Mouse (Mus musculus): Measurements from ENCODE around the gene Gm38655. TPM values are rescaled to one million over a fixed set of nuclear protein-coding genes. Genes with fewer than 3 reads are reported as not detected.

Gm38655 gene
- polyA plus RNA-seq, 1 experiment from 2014 or later: 0.33 TPM

DNA sequence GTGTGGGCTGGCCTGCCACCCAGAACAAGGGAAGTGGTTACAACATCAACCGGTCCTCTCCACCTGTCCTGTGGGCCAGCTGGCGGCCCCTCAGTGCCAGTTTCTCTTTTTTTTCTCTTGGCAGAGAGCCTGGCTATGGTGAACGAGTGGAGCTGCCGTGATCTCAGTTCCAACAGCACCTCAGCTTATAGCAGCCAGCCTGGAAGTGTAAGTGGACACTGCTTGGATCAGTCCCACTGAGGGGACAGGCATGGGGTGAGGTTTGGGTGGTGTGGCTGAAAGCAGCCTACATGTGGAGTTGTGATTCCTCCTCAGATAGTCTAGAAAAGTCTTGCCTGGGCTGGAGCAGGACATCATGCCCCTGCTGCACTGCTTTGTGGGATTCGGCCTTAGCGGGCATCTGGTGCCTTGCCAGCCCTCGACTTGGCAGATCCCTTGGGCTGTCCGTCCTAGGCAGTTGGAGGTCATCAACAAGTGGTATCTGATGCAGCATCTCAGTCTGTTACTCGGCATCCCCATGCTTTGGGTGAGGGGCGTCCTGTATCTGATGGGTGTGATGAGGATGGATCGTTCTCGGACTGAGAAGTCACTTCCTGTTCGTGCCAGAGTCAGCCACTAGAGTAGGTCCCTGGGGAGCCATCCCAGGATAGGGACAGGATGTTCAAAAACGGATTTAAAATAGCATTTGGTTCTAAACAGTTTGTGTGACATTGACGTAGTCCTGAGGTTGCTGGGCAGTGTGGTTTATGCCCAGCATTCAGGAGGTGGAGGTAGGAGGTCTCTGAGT, 35.6 kb upstream of the Gm38655 start:
- Histone ChIP-seq H3K36me3 (peaks cover 68% of the 10 kb centered on the region), H3K4me1 (replicated peaks) (no peaks in the 10 kb centered on the region), H3K4me3 (no peak overlapping the region), H3K27me3 (no peaks in the 10 kb centered on the region), H3K27ac (no peak overlapping the region), H3K9me3 (replicated peaks) (no peaks in the 10 kb centered on the region), H3K9ac (no peak overlapping the region), H3K4me2 (no peak overlapping the region)
- WGBS: 71% methylated on average over 15 of the region's 15 CpGs
- ATAC-seq (replicated peaks; ENCODE audit: insufficient number of reproducible peaks, insufficient read depth, low FRiP score, low read depth): no peak

DNA sequence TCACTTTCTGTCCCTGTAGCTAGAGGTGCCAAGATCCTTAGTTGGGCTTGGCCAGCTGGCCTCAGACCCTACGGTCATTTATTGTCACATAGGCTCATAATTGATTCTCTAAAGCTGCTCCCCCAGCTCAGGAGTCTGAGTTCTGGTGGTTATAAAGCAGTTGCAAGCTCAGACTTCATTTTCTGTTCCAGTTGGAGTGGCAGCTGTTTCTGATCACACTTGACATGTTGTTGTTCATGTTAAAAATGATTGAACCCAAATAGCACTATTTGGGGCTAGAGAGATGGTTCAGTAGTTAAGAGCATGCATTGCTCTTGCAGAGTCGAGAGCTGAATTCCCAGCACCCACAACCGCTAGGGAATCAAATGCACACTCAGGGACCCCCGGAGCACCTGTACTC, 34.7 kb upstream of the Gm38655 start:
- H3K27me3 ChIP-seq: no peaks in the 10 kb centered on the region
- WGBS: 91% methylated on average over 4 of the region's 4 CpGs
- no peak for ATAC-seq (replicated peaks; ENCODE audit: insufficient number of reproducible peaks, insufficient read depth, low FRiP score, low read depth)

GRCm38 (mm10) chr17:25202401-25202800, 27.1 kb upstream of the Gm38655 start:
- Histone ChIP-seq H3K9ac (no peak overlapping the region), H3K9me3 (replicated peaks) (no peaks in the 10 kb centered on the region), H3K27ac (no peak overlapping the region), H3K4me1 (replicated peaks) (no peaks in the 10 kb centered on the region), H3K27me3 (no peaks in the 10 kb centered on the region), H3K36me3 (peaks cover 57% of the 10 kb centered on the region), H3K4me3 (no peak overlapping the region), H3K4me2 (no peak overlapping the region)
- no peak for ATAC-seq (replicated peaks; ENCODE audit: insufficient number of reproducible peaks, insufficient read depth, low FRiP score, low read depth)
- WGBS: 90% methylated on average over 4 of the region's 4 CpGs

More for the DNA sequence above, 34.7 kb upstream of the Gm38655 start:
- H3K36me3 ChIP-seq: peaks cover 69% of the 10 kb centered on the region
- H3K4me1 ChIP-seq (replicated peaks): no peaks in the 10 kb centered on the region
- H3K9me3 ChIP-seq (replicated peaks): no peaks in the 10 kb centered on the region
- no peak overlapping the region for H3K9ac ChIP-seq
- H3K4me3 ChIP-seq: no peak overlapping the region
- no peak overlapping the region for H3K4me2 ChIP-seq
- no peak overlapping the region for H3K27ac ChIP-seq

- peaks cover 16% of the 10 kb centered on the region; the same call in 1 of the 2 replicates for H3K36me3 ChIP-seq
- H3K9me3 ChIP-seq (replicated peaks): no peaks in the 10 kb centered on the region
- H3K27ac ChIP-seq: peak overlapping the region; percentile 84; the same call in 1 of the 2 replicates
- peaks cover 23% of the 10 kb centered on the region for H3K4me1 ChIP-seq (replicated peaks)
- WGBS: 4% methylated on average over 16 of the region's 16 CpGs
- no peak for ATAC-seq (replicated peaks; ENCODE audit: insufficient number of reproducible peaks, insufficient read depth, low FRiP score, low read depth)
- H3K9ac ChIP-seq: peak overlapping the region; percentile 91
- H3K27me3 ChIP-seq: no peaks in the 10 kb centered on the region
- peak overlapping the region; percentile 84 for H3K4me2 ChIP-seq
- peak overlapping the region; percentile 91 for H3K4me3 ChIP-seq
Measured at GRCm38 (mm10) chr17:25189091-25189490, 13.8 kb upstream of the Gm38655 start.

DNA sequence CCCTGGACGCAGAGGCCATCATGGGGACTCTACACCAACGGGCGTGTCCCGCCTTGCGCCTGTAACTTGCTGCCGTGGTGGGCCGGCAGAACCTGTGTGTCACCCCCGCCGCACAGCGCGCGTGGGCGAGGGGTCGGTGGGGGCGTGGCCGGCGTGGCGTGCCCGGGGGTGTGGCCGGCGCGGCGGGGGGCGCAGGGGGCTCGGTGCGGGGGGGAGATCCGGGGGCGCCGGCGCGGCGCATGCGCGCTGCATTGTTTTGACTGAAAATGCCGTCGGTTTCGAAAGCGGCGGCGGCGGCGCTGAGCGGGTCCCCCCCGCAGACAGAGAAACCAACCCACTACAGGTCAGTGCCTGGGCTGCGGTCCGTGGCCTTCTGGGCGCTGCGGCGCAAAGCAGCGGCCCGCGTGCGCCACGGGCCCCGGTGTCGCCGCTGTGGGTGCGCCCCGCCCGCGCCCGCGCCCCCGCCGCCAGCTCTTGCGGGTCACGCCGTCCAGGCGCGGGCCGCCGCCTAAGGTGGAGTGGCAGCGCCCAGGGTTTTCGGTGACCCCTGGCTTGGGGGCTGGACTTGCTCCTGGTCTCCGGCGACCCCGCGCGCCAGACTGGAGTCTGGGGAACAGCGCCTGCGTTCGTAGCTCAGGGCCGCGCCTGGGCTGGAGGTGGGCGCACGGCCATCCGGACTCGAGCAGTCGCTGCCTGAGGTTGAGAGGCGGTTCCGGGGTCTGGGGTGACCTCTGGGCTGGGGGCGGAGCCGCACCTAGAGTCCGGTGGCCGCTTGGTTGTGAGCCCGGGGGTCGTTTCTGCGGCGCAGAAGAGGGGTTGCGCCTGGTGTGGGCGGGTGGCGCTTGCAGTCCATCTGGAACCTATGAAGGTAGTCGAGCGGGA, 13.1 kb upstream of the Gm38655 start, which contains the start of gene Unkl:
Gene Unkl, plus strand, starts transcription at position 248 of the 882 bp plus-strand sequence.
- Histone ChIP-seq H3K27me3 (no peaks in the 10 kb centered on the region), H3K27ac (peak within 1 kb of the TSS; percentile 84), H3K4me3 (peak within 1 kb of the TSS; percentile 91), H3K9ac (peak within 1 kb of the TSS; percentile 91), H3K4me1 (replicated peaks) (peaks cover 26% of the 10 kb centered on the region), H3K9me3 (replicated peaks) (no peaks in the 10 kb centered on the region), H3K4me2 (peak within 1 kb of the TSS; percentile 84), H3K36me3 (peaks cover 16% of the 10 kb centered on the region; the same call in 1 of the 2 replicates)
- ATAC-seq (replicated peaks; ENCODE audit: insufficient number of reproducible peaks, insufficient read depth, low FRiP score, low read depth): peak; percentile 49
- under 1% methylated on average over 101 of the region's 104 CpGs for WGBS

GRCm38 (mm10) chr17:25187784-25188149, 12.5 kb upstream of the Gm38655 start:
- H3K27me3 ChIP-seq: no peaks in the 10 kb centered on the region
- H3K4me1 ChIP-seq (replicated peaks): peaks cover 26% of the 10 kb centered on the region
- H3K36me3 ChIP-seq: peaks cover 16% of the 10 kb centered on the region; the same call in 1 of the 2 replicates
- H3K9ac ChIP-seq: peak overlapping the region; percentile 91
- H3K4me3 ChIP-seq: peak overlapping the region; percentile 91
- 6% methylated on average over 11 of the region's 11 CpGs for WGBS
- H3K27ac ChIP-seq: peak overlapping the region; percentile 84
- no peaks in the 10 kb centered on the region for H3K9me3 ChIP-seq (replicated peaks)
- ATAC-seq (replicated peaks; ENCODE audit: insufficient number of reproducible peaks, insufficient read depth, low FRiP score, low read depth): no peak
- H3K4me2 ChIP-seq: peak overlapping the region; percentile 84

DNA sequence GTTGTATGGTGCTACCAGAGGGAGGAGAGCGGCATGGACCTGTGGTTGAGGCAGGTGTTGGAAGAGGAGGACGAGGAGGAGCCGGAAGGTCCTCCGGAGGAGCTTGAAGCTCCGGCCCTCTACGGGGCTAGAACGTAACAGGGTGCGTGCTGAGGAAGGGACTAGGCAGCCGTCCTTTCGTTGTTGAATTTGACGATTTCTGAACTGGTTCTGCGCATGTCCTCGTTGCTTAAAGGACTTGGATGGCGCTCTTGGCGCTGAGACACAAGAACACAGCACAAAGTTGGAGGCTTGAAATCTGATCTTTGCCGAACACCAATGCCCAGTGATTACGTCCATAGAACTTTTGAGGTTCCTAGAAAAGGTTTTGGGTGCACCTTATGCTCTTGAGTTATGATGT, 9.7 kb upstream of the Gm38655 start:
- no peak for ATAC-seq (replicated peaks; ENCODE audit: insufficient number of reproducible peaks, insufficient read depth, low FRiP score, low read depth)
- H3K4me2 ChIP-seq: peak overlapping the region; percentile 98
- H3K27ac ChIP-seq: peak overlapping the region; percentile 90
- H3K36me3 ChIP-seq: no peaks in the 10 kb centered on the region
- H3K27me3 ChIP-seq: peaks cover 4% of the 10 kb centered on the region; the same call in 1 of the 2 replicates
- H3K4me1 ChIP-seq (replicated peaks): peaks cover 26% of the 10 kb centered on the region
- WGBS: 6% methylated on average over 17 of the region's 17 CpGs
- peak overlapping the region; percentile 83 for H3K9ac ChIP-seq
- H3K4me3 ChIP-seq: peak overlapping the region; percentile 79
- no peaks in the 10 kb centered on the region for H3K9me3 ChIP-seq (replicated peaks)

DNA sequence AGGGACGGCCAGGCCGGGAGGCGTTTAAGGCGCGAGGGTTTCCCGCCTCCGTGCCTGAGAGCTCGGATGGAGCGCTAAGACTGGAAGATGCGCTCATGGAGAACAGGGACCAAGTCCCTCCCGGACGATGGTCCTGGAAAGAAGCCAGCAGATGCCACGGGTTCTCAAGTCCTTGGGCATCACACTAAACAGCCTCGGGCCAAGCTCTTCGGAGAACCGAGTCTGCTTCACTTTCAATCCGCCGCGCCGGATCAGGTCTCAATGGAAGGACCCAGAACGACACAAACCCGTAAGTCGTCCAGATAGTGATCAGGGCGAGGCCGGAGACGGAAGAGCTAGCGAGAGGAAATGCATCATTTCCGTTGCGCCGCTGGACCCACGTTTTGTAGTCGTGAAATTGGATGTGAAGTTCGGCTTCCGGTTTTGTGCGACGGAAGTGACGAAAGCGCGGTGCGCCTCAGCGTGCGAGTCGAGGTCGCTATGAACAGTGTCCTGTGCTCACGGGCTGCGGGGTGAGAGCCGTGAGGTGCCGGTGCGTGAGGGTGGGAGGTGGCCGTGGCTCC, 8.9 kb upstream of the Gm38655 start, which contains the start of gene BC003965:
Gene BC003965, plus strand, starts transcription at position 426 of the 563 bp plus-strand sequence.
- Histone ChIP-seq H3K36me3 (no peaks in the 10 kb centered on the region), H3K9me3 (replicated peaks) (no peaks in the 10 kb centered on the region), H3K9ac (peak within 1 kb of the TSS; percentile 83), H3K4me2 (peak within 1 kb of the TSS; percentile 98), H3K27ac (peak within 1 kb of the TSS; percentile 90), H3K4me1 (replicated peaks) (peaks cover 18% of the 10 kb centered on the region), H3K27me3 (peaks cover 4% of the 10 kb centered on the region; the same call in 1 of the 2 replicates), H3K4me3 (peak within 1 kb of the TSS; percentile 79)
- under 1% methylated on average over 50 of the region's 50 CpGs for WGBS
- ATAC-seq (replicated peaks; ENCODE audit: insufficient number of reproducible peaks, insufficient read depth, low FRiP score, low read depth): peak; percentile 76

GRCm38 (mm10) chr17:25183232-25183631, 8.0 kb upstream of the Gm38655 start:
- Histone ChIP-seq H3K27me3 (peaks cover 4% of the 10 kb centered on the region; the same call in 1 of the 2 replicates), H3K9me3 (replicated peaks) (no peaks in the 10 kb centered on the region), H3K9ac (no peak overlapping the region), H3K4me3 (no peak overlapping the region), H3K27ac (no peak overlapping the region), H3K4me2 (peak overlapping the region; percentile 98; the same call in 1 of the 2 replicates), H3K36me3 (no peaks in the 10 kb centered on the region), H3K4me1 (replicated peaks) (peaks cover 16% of the 10 kb centered on the region)
- no peak for ATAC-seq (replicated peaks; ENCODE audit: insufficient number of reproducible peaks, insufficient read depth, low FRiP score, low read depth)

DNA sequence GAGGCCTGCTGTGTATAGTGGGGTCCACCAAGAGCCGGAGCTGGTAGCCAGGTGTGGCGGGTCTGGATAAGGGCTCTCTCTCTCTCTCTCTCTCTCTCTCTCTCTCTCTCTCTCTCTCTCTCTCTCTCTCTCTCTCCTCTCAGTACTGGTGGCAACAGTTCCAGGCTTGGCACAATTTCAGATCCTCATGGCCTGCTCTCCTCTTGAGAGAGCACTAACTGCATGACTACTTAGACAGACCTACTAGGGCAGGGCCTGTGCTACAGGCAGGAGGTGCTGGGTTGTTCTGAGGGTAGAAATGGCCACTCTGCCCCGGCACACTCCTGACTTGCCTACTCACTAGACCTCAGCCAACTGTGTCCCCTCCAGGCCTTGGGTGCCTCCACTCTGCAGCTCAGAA, 2.7 kb downstream of the Gm38655 start:
- H3K4me2 ChIP-seq: no peak overlapping the region
- no peak overlapping the region for H3K4me3 ChIP-seq
- no peaks in the 10 kb centered on the region for H3K9me3 ChIP-seq (replicated peaks)
- peaks cover 9% of the 10 kb centered on the region; the same call in 1 of the 2 replicates for H3K27me3 ChIP-seq
- no peaks in the 10 kb centered on the region for H3K36me3 ChIP-seq
- 73% methylated on average over 3 of the region's 3 CpGs for WGBS
- no peak overlapping the region for H3K9ac ChIP-seq
- no peaks in the 10 kb centered on the region for H3K4me1 ChIP-seq (replicated peaks)
- no peak overlapping the region for H3K27ac ChIP-seq
- no peak for ATAC-seq (replicated peaks; ENCODE audit: insufficient number of reproducible peaks, insufficient read depth, low FRiP score, low read depth)

- no peak overlapping the region for H3K9ac ChIP-seq
- no peak overlapping the region for H3K4me2 ChIP-seq
- no peaks in the 10 kb centered on the region for H3K9me3 ChIP-seq (replicated peaks)
- no peak overlapping the region for H3K27ac ChIP-seq
- H3K27me3 ChIP-seq: no peaks in the 10 kb centered on the region
- H3K4me1 ChIP-seq (replicated peaks): no peaks in the 10 kb centered on the region
- no peak for ATAC-seq (replicated peaks; ENCODE audit: insufficient number of reproducible peaks, insufficient read depth, low FRiP score, low read depth)
- no peak overlapping the region for H3K4me3 ChIP-seq
- 72% methylated on average over 2 of the region's 2 CpGs for WGBS
- H3K36me3 ChIP-seq: no peaks in the 10 kb centered on the region
Measured at GRCm38 (mm10) chr17:25169706-25170105, 5.6 kb downstream of the Gm38655 start.
